Mouse (Mus musculus) stomach, postnatal 0 days (tissue): ENCODE measurements at regions not wholly inside any gene's neighbourhood (a gene's known extent, or its start where the extent isn't known, plus 50 kb on each side); places are given as distances from the start of the nearest gene placed in this dataset.

ENCODE experiments used
- CTCF ChIP-seq: IDR thresholded peaks from 2 replicates; pipeline ENCODE4 v1.5.1; 2016; ENCODE audit warnings: antibody characterized with exemption, low read depth, mild to moderate bottlenecking, moderate library complexity
- EP300 ChIP-seq: optimal IDR thresholded peaks from 2 replicates; pipeline ENCODE3; 2016; ENCODE audit warnings: antibody characterized with exemption

- TF ChIP-seq CTCF (no peak), EP300 (no peak)
Observed at GRCm38 (mm10) chr13:112183996-112184395, 104.3 kb upstream of the Ankrd55 start.
